Mouse (Mus musculus): ENCODE measurements around the gene Rab5if. TPM values are rescaled to one million over a fixed set of nuclear protein-coding genes. Genes with fewer than 3 reads are reported as not detected.
"Not testable (repeated sequence)": the region's sequence is repeated elsewhere in the genome, so short reads cannot be mapped to it uniquely, and the experiment has no call there.

The Rab5if gene
- polyA plus RNA-seq (2015; fragmentation: Nextera tagmentation; extraction: Ambion mirVana): 221 and 227 TPM in 2 replicates

DNA sequence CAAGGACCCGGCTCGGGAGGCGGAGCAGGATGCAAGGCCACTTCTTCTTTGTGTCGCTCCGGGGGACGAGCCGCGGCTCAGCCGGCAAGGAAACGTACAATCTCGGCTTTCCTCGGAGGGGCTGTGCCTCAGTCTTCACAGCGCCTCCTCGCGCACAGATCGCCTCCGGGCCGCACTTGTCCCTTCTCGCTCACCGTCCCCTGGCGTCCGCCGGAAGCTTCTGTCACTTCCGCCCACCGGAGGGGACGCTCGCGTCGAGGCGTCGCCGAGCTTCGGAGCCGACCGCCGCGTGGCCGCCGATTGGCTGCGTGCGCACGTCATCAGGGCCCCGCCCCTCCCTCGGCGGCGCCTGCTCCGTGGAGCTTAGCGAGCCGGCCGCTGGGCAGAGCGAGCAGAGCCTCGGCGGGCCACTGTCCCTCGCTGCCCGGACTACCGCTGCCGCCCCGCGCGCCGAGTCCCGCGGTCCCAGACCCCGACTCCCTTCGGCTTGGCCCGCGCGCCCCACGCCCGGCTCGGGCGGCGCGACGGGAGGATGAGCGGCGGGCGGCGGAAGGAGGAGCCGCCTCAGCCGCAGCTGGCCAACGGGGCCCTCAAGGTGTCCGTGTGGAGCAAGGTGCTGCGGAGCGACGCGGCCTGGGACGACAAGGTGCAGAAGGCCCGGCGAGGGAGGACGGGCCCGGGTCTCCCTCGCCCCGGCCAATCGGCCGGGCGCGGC is at the start of gene Rab5if:
Gene Rab5if, plus strand, starts transcription at position 357 of the 715 bp plus-strand sequence.
- Histone ChIP-seq H3K36me3 (ENCODE audit: control insufficient read depth, insufficient read depth, low read length) (no peaks in the 10 kb centered on the region), H3K4me1 (replicated peaks; ENCODE audit: control insufficient read depth, insufficient read depth) (0 out of 2 replicates have a peak, but pooled peaks cover 7% of the 10 kb centered on the region), H3K27ac (replicated peaks) (peak within 1 kb of the TSS; percentile 97), H3K9me3 (ENCODE audit: control insufficient read depth, low read length) (no peaks in the 10 kb centered on the region), H3K27me3 (ENCODE audit: control insufficient read depth, insufficient read depth, low read length) (no peaks in the 10 kb centered on the region), H3K4me3 (ENCODE audit: low read depth, low read length) (peak within 1 kb of the TSS; percentile 99), H3K9ac (ENCODE audit: low read length) (peak within 1 kb of the TSS; percentile 98), H3K4me2 (replicated peaks; ENCODE audit: low read depth) (peak within 1 kb of the TSS; percentile 81)
- DNase-seq (ENCODE audit: low spot score): peak; percentile 98
- ATAC-seq (ENCODE audit: low FRiP score, low TSS enrichment): peak; percentile 94
- 0% methylated on average over 79 of the region's 98 CpGs for WGBS
- TF ChIP-seq CTCF (IDR thresholded peaks at IDR 0.05; ENCODE audit: low read depth) (peak; percentile 84), EP300 (optimal IDR thresholded peaks at IDR 0.05) (no peak)

DNA sequence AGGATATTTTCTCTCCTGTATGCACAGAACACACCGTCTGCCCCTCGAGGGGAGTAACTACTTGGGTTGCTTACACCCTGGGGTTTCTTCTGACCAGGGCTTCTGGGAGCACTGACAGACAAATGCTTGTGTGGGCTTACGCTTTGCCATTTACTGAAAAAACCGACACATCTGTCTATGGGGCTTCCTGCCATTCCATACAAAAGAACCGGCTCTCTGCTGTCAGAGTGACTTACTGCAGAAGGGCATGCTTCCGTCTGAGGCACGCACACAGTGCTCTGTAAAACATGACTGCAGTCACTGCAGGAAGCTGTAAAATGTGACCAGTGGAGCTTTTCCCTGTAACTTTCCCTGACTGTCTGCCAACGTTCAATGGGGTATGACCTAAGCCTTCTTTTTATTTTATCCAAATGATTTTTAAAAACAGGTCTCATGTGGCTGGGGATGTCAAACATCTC is 48.6 kb upstream of the Rab5if start:
- Histone ChIP-seq H3K27ac (replicated peaks) (0 out of 2 replicates have a peak overlapping the region, but pooled peaks have one; percentile 30), H3K36me3 (ENCODE audit: control insufficient read depth, insufficient read depth, low read length) (no peaks in the 10 kb centered on the region), H3K27me3 (ENCODE audit: control insufficient read depth, insufficient read depth, low read length) (no peaks in the 10 kb centered on the region), H3K9ac (ENCODE audit: low read length) (0 out of 2 replicates have a peak overlapping the region, but pooled peaks have one; percentile 2), H3K4me3 (ENCODE audit: low read depth, low read length) (no peak overlapping the region), H3K4me1 (replicated peaks; ENCODE audit: control insufficient read depth, insufficient read depth) (no peaks in the 10 kb centered on the region), H3K4me2 (replicated peaks; ENCODE audit: low read depth) (no peak overlapping the region), H3K9me3 (ENCODE audit: control insufficient read depth, low read length) (no peaks in the 10 kb centered on the region)
- no peak for ATAC-seq (ENCODE audit: low FRiP score, low TSS enrichment)
- TF ChIP-seq CTCF (IDR thresholded peaks at IDR 0.05; ENCODE audit: low read depth) (no peak), EP300 (optimal IDR thresholded peaks at IDR 0.05) (no peak)
- 17% methylated on average over 8 of the region's 8 CpGs for WGBS
- no peak for DNase-seq (ENCODE audit: low spot score)

DNA sequence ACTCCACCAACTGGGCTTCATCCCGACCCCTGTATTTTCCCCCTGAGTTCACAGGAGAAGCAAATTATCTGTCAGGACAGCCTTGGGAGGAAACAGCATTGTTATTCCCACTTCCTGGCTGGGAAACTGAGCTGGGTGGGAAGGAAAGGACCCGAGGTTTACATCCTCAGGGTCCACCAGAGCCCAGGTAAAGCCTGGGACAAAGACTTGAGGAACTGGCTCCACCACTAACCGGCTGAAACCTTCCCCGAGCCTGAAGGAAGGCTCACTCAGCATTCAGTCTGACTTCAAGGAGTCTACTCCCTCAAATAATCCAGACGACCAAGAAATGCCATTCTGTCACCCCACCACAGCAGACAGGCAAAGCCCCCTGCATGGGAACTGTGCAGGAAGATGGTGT is 48.0 kb upstream of the Rab5if start:
- Histone ChIP-seq H3K9me3 (ENCODE audit: control insufficient read depth, low read length) (no peaks in the 10 kb centered on the region), H3K4me2 (replicated peaks; ENCODE audit: low read depth) (no peak overlapping the region), H3K4me3 (ENCODE audit: low read depth, low read length) (no peak overlapping the region), H3K36me3 (ENCODE audit: control insufficient read depth, insufficient read depth, low read length) (no peaks in the 10 kb centered on the region), H3K9ac (ENCODE audit: low read length) (peak overlapping the region; percentile 13; the same call in 1 of the 2 replicates), H3K27me3 (ENCODE audit: control insufficient read depth, insufficient read depth, low read length) (no peaks in the 10 kb centered on the region), H3K27ac (replicated peaks) (no peak overlapping the region; the same call in 1 of the 2 replicates), H3K4me1 (replicated peaks; ENCODE audit: control insufficient read depth, insufficient read depth) (no peaks in the 10 kb centered on the region)
- WGBS: 23% methylated on average over 5 of the region's 5 CpGs
- TF ChIP-seq CTCF (IDR thresholded peaks at IDR 0.05; ENCODE audit: low read depth): no peak
- TF ChIP-seq EP300 (optimal IDR thresholded peaks at IDR 0.05): no peak
- no peak for DNase-seq (ENCODE audit: low spot score)
- no peak for ATAC-seq (ENCODE audit: low FRiP score, low TSS enrichment)

DNA sequence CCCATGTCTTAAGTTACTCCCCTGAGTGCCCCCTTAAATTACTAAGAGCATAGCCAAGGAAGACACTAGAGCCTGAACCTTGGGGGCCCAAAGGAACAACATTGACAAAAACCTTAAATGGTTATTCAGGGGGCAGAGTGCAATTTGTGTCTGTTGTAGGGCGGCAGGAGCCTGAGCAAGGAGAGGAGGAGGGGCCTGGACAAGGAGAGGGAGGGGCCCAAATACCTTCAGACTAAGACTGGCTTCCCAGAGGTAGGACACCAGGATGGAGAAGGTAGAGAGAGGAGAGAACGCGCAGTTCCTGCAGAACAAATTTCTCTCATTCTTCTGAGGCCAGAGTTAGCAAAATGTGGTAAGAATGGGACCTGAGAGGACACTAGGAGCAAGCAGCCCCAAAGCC is 47.5 kb upstream of the Rab5if start:
- no peak for DNase-seq (ENCODE audit: low spot score)
- Histone ChIP-seq H3K27me3 (ENCODE audit: control insufficient read depth, insufficient read depth, low read length) (no peaks in the 10 kb centered on the region), H3K36me3 (ENCODE audit: control insufficient read depth, insufficient read depth, low read length) (no peaks in the 10 kb centered on the region), H3K4me2 (replicated peaks; ENCODE audit: low read depth) (no peak overlapping the region), H3K9me3 (ENCODE audit: control insufficient read depth, low read length) (no peaks in the 10 kb centered on the region), H3K27ac (replicated peaks) (no peak overlapping the region), H3K4me1 (replicated peaks; ENCODE audit: control insufficient read depth, insufficient read depth) (no peaks in the 10 kb centered on the region), H3K4me3 (ENCODE audit: low read depth, low read length) (no peak overlapping the region), H3K9ac (ENCODE audit: low read length) (no peak overlapping the region)
- no peak for ATAC-seq (ENCODE audit: low FRiP score, low TSS enrichment)
- TF ChIP-seq CTCF (IDR thresholded peaks at IDR 0.05; ENCODE audit: low read depth): no peak
- no peak for TF ChIP-seq EP300 (optimal IDR thresholded peaks at IDR 0.05)
- 70% methylated on average over 3 of the region's 3 CpGs for WGBS

DNA sequence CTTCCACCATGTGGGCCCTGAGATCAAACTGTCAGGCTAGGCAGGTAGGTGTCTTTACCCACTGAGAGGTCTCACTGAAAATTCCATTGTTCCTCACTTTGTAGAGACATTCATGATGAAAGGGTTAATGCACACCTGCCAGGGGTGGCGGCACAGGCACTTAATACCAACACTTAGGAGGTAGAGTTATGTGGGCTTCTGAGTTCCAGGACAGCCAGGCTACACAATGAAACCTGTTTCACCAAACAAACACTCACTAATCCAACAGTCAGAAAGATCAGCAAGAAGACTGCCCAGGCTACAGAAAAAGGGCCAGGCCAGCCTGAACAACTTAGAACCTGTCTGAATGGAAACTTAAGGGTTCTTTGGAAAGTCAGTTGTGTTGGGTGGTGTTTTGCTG is 46.8 kb upstream of the Rab5if start:
- DNase-seq (ENCODE audit: low spot score) (no peak), ATAC-seq (ENCODE audit: low FRiP score, low TSS enrichment) (no peak)
- H3K27ac ChIP-seq (replicated peaks): no peak overlapping the region

DNA sequence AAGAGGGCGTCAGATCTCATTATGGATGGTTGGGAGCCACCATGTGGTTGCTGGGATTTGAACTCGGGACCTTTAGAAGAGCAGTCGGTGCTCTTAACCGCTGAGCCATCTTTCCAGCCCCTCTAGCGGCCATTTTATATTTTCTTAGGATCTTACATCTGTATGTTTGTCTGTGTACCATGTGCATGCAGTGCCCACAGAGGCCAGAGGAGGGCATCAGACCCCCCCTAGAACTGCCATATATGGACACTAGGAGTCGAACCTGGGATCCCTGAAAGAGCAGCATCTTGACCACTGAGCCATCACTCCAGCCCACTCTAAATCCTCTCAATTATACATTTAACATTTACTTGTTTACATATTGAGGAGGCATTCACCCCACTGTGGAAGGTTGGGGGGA is 37.8 kb upstream of the Rab5if start:
- not testable (repeated sequence) for H3K9ac ChIP-seq (ENCODE audit: low read length); H3K27ac ChIP-seq (replicated peaks); H3K36me3 ChIP-seq (ENCODE audit: control insufficient read depth, insufficient read depth, low read length); DNase-seq (ENCODE audit: low spot score); H3K4me1 ChIP-seq (replicated peaks; ENCODE audit: control insufficient read depth, insufficient read depth); H3K9me3 ChIP-seq (ENCODE audit: control insufficient read depth, low read length); H3K4me2 ChIP-seq (replicated peaks; ENCODE audit: low read depth); H3K27me3 ChIP-seq (ENCODE audit: control insufficient read depth, insufficient read depth, low read length); H3K4me3 ChIP-seq (ENCODE audit: low read depth, low read length); ATAC-seq (ENCODE audit: low FRiP score, low TSS enrichment)
- WGBS: 86% methylated on average over 6 of the region's 6 CpGs
- peak; percentile 33 for TF ChIP-seq CTCF (IDR thresholded peaks at IDR 0.05; ENCODE audit: low read depth)

More for the DNA sequence above, 46.8 kb upstream of the Rab5if start:
- H3K4me2 ChIP-seq (replicated peaks; ENCODE audit: low read depth): no peak overlapping the region
- no peak for TF ChIP-seq EP300 (optimal IDR thresholded peaks at IDR 0.05)
- TF ChIP-seq CTCF (IDR thresholded peaks at IDR 0.05; ENCODE audit: low read depth): no peak
- no peak overlapping the region for H3K9ac ChIP-seq (ENCODE audit: low read length)
- H3K9me3 ChIP-seq (ENCODE audit: control insufficient read depth, low read length): no peaks in the 10 kb centered on the region
- no peak overlapping the region for H3K4me3 ChIP-seq (ENCODE audit: low read depth, low read length)
- H3K4me1 ChIP-seq (replicated peaks; ENCODE audit: control insufficient read depth, insufficient read depth): no peaks in the 10 kb centered on the region
- no peaks in the 10 kb centered on the region for H3K27me3 ChIP-seq (ENCODE audit: control insufficient read depth, insufficient read depth, low read length)
- no peaks in the 10 kb centered on the region for H3K36me3 ChIP-seq (ENCODE audit: control insufficient read depth, insufficient read depth, low read length)
- 63% methylated on average over 1 of the region's 1 CpGs for WGBS
